Mouse (Mus musculus) midbrain, postnatal 0 days (tissue): ENCODE measurements around the gene Atf3. TPM values are rescaled to one million over a fixed set of nuclear protein-coding genes. Genes with fewer than 3 reads are reported as not detected.
A peak's percentile ranks its signal among the peaks of the same experiment; 100 is the strongest.

Experiments
- ATAC-seq: fragments of 200-750 bp; cut with Nextera tagmentation; 2 replicates; pipeline ENCODE4 v1.8.0; 2017; ENCODE audit warnings: moderate number of reproducible peaks, mild to moderate bottlenecking, moderate TSS enrichment, moderate library complexity; ENCODE audit not compliant: low FRiP score
- DNase-seq: peaks from one replicate; pipeline ENCODE4 v3.0.0-alpha.2; 2015; ENCODE audit warnings: low spot score
- H3K27ac ChIP-seq: fragments of 300-500 bp; sonication (generic); 2 replicates; pipeline ENCODE4 v1.5.1; 2014; ENCODE audit warnings: low read depth, mild to moderate bottlenecking, low read length, mixed read lengths
- H3K27me3 ChIP-seq: fragments of 300-500 bp; sonication (generic); 2 replicates; pipeline ENCODE4 v1.6.1; 2014; ENCODE audit warnings: low read length, control low read depth, mixed read lengths; ENCODE audit not compliant: insufficient read depth
- H3K36me3 ChIP-seq: fragments of 300-500 bp; sonication (generic); 2 replicates; pipeline ENCODE4 v1.6.1; 2014; ENCODE audit warnings: low read length, control low read depth, mixed read lengths; ENCODE audit not compliant: insufficient read depth
- H3K4me1 ChIP-seq: fragments of 300-500 bp; sonication (generic); 2 replicates; pipeline ENCODE4 v1.6.1; 2014; ENCODE audit warnings: mild to moderate bottlenecking, control low read depth, antibody characterized with exemption, low read length, mixed read lengths; ENCODE audit not compliant: insufficient read depth
- H3K4me2 ChIP-seq: fragments of 300-500 bp; sonication (generic); 2 replicates; pipeline ENCODE4 v1.6.1; 2014; ENCODE audit warnings: low read depth, mild to moderate bottlenecking, low read length, mixed read lengths; ENCODE audit not compliant: poor library complexity, severe bottlenecking
- H3K4me3 ChIP-seq: fragments of 300-500 bp; sonication (generic); 2 replicates; pipeline ENCODE4 v1.5.1; 2014; ENCODE audit warnings: low read depth, mild to moderate bottlenecking, low read length, moderate library complexity
- H3K9ac ChIP-seq: fragments of 300-500 bp; sonication (generic); replicated peaks from 2 replicates; pipeline ENCODE4 v1.6.1; 2014; ENCODE audit warnings: mild to moderate bottlenecking, low read length, moderate library complexity, mixed read lengths; ENCODE audit not compliant: poor library complexity, severe bottlenecking
- H3K9me3 ChIP-seq: fragments of 300-500 bp; sonication (generic); 2 replicates; pipeline ENCODE4 v1.6.1; 2016; ENCODE audit warnings: low read length, control low read depth
- CTCF ChIP-seq: IDR thresholded peaks from 2 replicates; pipeline ENCODE4 v1.5.1; 2016; ENCODE audit warnings: antibody characterized with exemption, mild to moderate bottlenecking
- WGBS: fragments of 180-500 bp; shearing (Covaris S2); extraction: QIAGEN DNeasy Blood & Tissue Kit; methylation state at CpG from one replicate; pipeline ENCODE4 v1.1.7; 2014; 5-methylcytosine and 5-hydroxymethylcytosine counted together
- polyA plus RNA-seq: library from polyadenylated mRNA; unstranded; fragments of >200 nt; fragmentation: Nextera tagmentation; extraction: Ambion mirVana; gene quantifications from 2 replicates; pipeline ENCODE4 v1.2.1, GENCODE M21; 2015
- total RNA-seq: library from RNA; depleted of rRNA; stranded (reverse); fragments of >200 nt; gene quantifications from 2 replicates; pipeline ENCODE4 v1.2.3, GENCODE M21; 2014

Gene Atf3
- total and polyA plus RNA-seq, 2 experiments from 2014 or later: 1.3 to 3.5 TPM

- no peak for DNase-seq
- 100% methylated on average over 1 of the region's 1 CpGs for WGBS
- no peak overlapping the region for H3K4me3 ChIP-seq
- no peak for TF ChIP-seq CTCF
- H3K27me3 ChIP-seq: no peaks in the 10 kb centered on the region
- no peak for ATAC-seq
- 0 out of 2 replicates have a peak, but pooled peaks cover under 1% of the 10 kb centered on the region for H3K4me1 ChIP-seq
- H3K9ac ChIP-seq: no peak overlapping the region
- H3K36me3 ChIP-seq: no peaks in the 10 kb centered on the region
- H3K9me3 ChIP-seq: no peaks in the 10 kb centered on the region
- no peak overlapping the region for H3K4me2 ChIP-seq
- H3K27ac ChIP-seq: no peak overlapping the region
Observed at GRCm38 (mm10) chr1:191219748-191220147, 1.9 kb upstream of the Atf3 start.

GRCm38 (mm10) chr1:191218583-191218982 lies 744 bp upstream of the Atf3 start:
- H3K9me3 ChIP-seq: no peaks in the 10 kb centered on the region
- ATAC-seq (no peak), DNase-seq (no peak)
- H3K4me3 ChIP-seq: no peak overlapping the region
- H3K36me3 ChIP-seq: no peaks in the 10 kb centered on the region
- WGBS: 84% methylated on average over 5 of the region's 5 CpGs
- no peaks in the 10 kb centered on the region for H3K4me1 ChIP-seq
- no peak overlapping the region for H3K4me2 ChIP-seq
- no peak overlapping the region for H3K27ac ChIP-seq
- no peak overlapping the region for H3K9ac ChIP-seq
- TF ChIP-seq CTCF: no peak
- H3K27me3 ChIP-seq: no peaks in the 10 kb centered on the region

GRCm38 (mm10) chr1:191215776-191216661 lies 1.8 kb downstream of the Atf3 start:
- Histone ChIP-seq H3K27me3 (no peaks in the 10 kb centered on the region), H3K9me3 (no peaks in the 10 kb centered on the region), H3K9ac (no peak overlapping the region), H3K27ac (no peak overlapping the region), H3K4me1 (no peaks in the 10 kb centered on the region), H3K4me3 (no peak overlapping the region), H3K36me3 (no peaks in the 10 kb centered on the region), H3K4me2 (peak overlapping the region; percentile 20; the same call in 1 of the 2 replicates)
- ATAC-seq: no peak
- TF ChIP-seq CTCF: no peak
- WGBS: 29% methylated on average over 19 of the region's 19 CpGs
- DNase-seq: no peak

- 37% methylated on average over 2 of the region's 2 CpGs for WGBS
- H3K4me2 ChIP-seq: no peak overlapping the region
- no peaks in the 10 kb centered on the region for H3K27me3 ChIP-seq
- H3K9me3 ChIP-seq: no peaks in the 10 kb centered on the region
- H3K4me1 ChIP-seq: no peaks in the 10 kb centered on the region
- ATAC-seq (no peak), DNase-seq (no peak)
- no peak for TF ChIP-seq CTCF
- H3K27ac ChIP-seq: no peak overlapping the region
- H3K9ac ChIP-seq: no peak overlapping the region
- H3K4me3 ChIP-seq: no peak overlapping the region
- H3K36me3 ChIP-seq: no peaks in the 10 kb centered on the region
Observed at GRCm38 (mm10) chr1:191211096-191211495, 6.7 kb downstream of the Atf3 start.

GRCm38 (mm10) chr1:191205791-191206190 lies 12.0 kb downstream of the Atf3 start:
- H3K4me2 ChIP-seq: no peak overlapping the region
- no peak overlapping the region for H3K27ac ChIP-seq
- H3K4me3 ChIP-seq: no peak overlapping the region
- peak; percentile 24; the same call in 1 of the 2 replicates for TF ChIP-seq CTCF
- no peaks in the 10 kb centered on the region for H3K27me3 ChIP-seq
- no peaks in the 10 kb centered on the region for H3K9me3 ChIP-seq
- WGBS: 81% methylated on average over 5 of the region's 5 CpGs
- no peak overlapping the region for H3K9ac ChIP-seq
- no peaks in the 10 kb centered on the region for H3K4me1 ChIP-seq
- ATAC-seq (no peak), DNase-seq (no peak)
- H3K36me3 ChIP-seq: no peaks in the 10 kb centered on the region

GRCm38 (mm10) chr1:191204876-191205275 lies 13.0 kb downstream of the Atf3 start:
- ATAC-seq (no peak), DNase-seq (no peak)
- no peak overlapping the region for H3K9ac ChIP-seq
- no peak overlapping the region for H3K27ac ChIP-seq
- H3K36me3 ChIP-seq: no peaks in the 10 kb centered on the region
- WGBS: 86% methylated on average over 5 of the region's 5 CpGs
- no peaks in the 10 kb centered on the region for H3K27me3 ChIP-seq
- no peak overlapping the region for H3K4me3 ChIP-seq
- H3K4me1 ChIP-seq: no peaks in the 10 kb centered on the region
- TF ChIP-seq CTCF: no peak
- H3K9me3 ChIP-seq: no peaks in the 10 kb centered on the region
- no peak overlapping the region for H3K4me2 ChIP-seq
